Mouse (Mus musculus) E14TG2a.4 (cell line): ENCODE data around the gene Hist2h2be.
"Not testable (repeated sequence)": the region's sequence is repeated elsewhere in the genome, so short reads cannot be mapped to it uniquely, and the experiment has no call there.

Experiments
- H3K27me3 ChIP-seq: 2 replicates; pipeline ENCODE4 v1.6.1; 2014; ENCODE audit warnings: low read length, control low read depth; ENCODE audit not compliant: insufficient read depth
- H3K36me3 ChIP-seq: 2 replicates; pipeline ENCODE4 v1.6.1; 2014; ENCODE audit warnings: low read length, control low read depth; ENCODE audit not compliant: insufficient read depth
- H3K4me1 ChIP-seq: replicated peaks from 2 replicates; pipeline ENCODE4 v1.6.1; 2014; ENCODE audit warnings: low read depth, low read length, control low read depth
- H3K4me3 ChIP-seq: replicated peaks from 2 replicates; pipeline ENCODE4 v1.5.1; 2014; ENCODE audit warnings: mild to moderate bottlenecking, low read length
- H3K9me3 ChIP-seq: 2 replicates; pipeline ENCODE4 v1.6.1; 2014; ENCODE audit warnings: low read length, control low read depth
- CTCF ChIP-seq: conservative IDR thresholded peaks from 2 replicates; pipeline ENCODE4 v1.5.1; 2014; ENCODE audit warnings: low read length
- NANOG ChIP-seq: IDR thresholded peaks from 2 replicates; pipeline ENCODE4 v1.6.1; 2014; ENCODE audit warnings: borderline replicate concordance, low read length, mixed read lengths
- POU5F1 ChIP-seq: IDR thresholded peaks from 2 replicates; pipeline ENCODE4 v1.6.1; 2014; ENCODE audit warnings: low read length, borderline replicate concordance

Hist2h2be gene

DNA sequence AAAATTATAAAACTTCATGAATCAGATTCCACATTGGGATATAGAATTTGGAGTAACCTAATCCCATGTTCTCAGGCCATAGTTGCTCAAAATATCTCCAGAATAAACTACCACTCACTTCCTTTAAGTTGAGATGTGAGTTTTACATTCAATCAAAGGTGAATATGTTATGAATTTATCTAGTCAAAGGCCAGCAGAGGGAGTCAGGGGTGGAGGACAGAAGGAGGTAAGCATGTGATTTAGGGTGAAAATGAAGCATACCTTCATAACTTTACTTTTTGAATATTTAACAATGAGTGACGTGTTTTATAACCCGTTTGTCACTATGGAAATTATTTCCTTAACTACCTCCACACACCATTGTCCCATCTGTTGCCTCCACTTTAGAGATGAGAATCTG, 14.0 kb downstream of the Hist2h2be start:
- no peaks in the 10 kb centered on the region for H3K27me3 ChIP-seq
- H3K4me1 ChIP-seq: peaks cover 20% of the 10 kb centered on the region
- no peak overlapping the region for H3K4me3 ChIP-seq
- H3K9me3 ChIP-seq: no peaks in the 10 kb centered on the region
- no peak for TF ChIP-seq POU5F1
- TF ChIP-seq NANOG: no peak
- TF ChIP-seq CTCF: no peak
- peaks cover 26% of the 10 kb centered on the region; the same call in 1 of the 2 replicates for H3K36me3 ChIP-seq

DNA sequence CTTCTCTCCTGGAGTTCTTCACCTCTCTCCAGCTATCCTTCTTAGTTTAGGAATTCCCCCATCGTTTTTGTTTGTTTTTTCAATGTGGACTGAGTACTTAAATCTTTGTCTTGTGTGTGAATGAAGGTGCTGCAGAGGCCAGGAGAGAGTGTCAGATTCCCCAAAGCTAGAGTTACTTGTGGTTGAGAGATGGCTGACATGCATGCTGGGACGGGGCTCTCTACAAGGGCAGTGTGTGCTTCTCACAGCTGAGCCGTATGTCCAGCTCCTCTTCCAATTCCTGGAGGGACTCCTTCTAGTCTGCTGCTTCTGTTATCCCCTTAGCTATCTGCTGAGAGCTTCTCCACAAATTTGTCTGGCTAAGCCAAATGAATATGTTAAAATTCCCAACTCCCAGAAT, 14.9 kb downstream of the Hist2h2be start:
- TF ChIP-seq CTCF (no peak), POU5F1 (no peak), NANOG (no peak)
- Histone ChIP-seq H3K4me3 (no peak overlapping the region), H3K9me3 (no peaks in the 10 kb centered on the region), H3K36me3 (peaks cover 26% of the 10 kb centered on the region; the same call in 1 of the 2 replicates), H3K4me1 (peaks cover 21% of the 10 kb centered on the region), H3K27me3 (no peaks in the 10 kb centered on the region)

DNA sequence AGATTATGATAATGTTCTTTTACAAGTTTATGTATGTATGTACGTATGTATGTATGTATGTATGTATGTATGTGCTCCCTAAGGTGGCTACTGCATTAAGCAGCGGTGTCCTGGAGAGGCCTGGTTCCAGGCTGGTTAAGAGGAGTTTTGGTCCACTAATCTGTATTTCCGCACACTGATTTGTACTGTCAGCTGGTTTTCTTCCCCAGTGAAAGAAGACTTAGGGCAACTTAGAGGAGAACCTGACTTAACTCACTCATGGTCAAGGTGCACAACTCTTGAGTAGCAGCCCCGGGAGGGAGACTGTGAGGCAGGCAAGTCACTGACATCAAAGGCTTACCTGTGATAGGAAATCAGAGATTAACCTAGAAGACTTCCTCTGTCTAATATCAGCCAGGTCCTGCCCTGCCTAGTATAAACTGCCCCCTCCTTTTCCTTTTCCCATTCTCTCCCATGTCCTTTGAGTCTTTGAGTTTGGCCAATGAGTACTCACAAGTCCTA, 16.0 kb downstream of the Hist2h2be start:
- peak overlapping the region; percentile 81 for H3K4me3 ChIP-seq
- H3K36me3 ChIP-seq: peaks cover 26% of the 10 kb centered on the region; the same call in 1 of the 2 replicates
- no peaks in the 10 kb centered on the region for H3K27me3 ChIP-seq
- no peak for TF ChIP-seq POU5F1
- no peak for TF ChIP-seq CTCF
- no peak for TF ChIP-seq NANOG
- no peaks in the 10 kb centered on the region for H3K9me3 ChIP-seq
- H3K4me1 ChIP-seq: peaks cover 32% of the 10 kb centered on the region

DNA sequence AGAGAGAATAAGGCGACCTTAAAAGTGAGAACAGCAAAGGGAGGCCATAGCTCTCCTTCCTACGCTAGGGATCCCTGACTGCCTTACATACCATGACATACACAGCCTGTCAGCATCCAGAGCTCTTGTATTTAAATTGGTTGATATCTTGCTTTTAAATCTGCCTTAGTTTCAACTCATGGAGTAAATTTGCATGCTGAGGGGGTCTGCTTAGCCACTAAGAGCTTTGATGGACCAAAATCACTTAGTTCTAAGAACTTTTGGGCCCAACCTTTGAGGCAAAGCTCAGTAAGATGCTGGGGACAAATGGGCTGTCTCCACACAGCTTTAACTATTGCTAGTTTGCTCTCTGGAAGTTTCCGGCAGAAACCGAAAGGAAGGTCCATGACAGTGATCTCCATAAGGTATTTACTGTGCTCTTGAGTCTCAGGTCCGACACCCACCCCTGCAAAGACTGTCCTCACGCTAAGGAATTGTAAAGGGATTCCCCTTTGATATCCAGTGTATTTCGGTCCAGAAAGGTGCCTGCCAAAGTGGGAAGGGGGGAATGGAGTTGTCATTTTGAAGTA, 16.5 kb downstream of the Hist2h2be start:
- Histone ChIP-seq H3K9me3 (no peaks in the 10 kb centered on the region), H3K27me3 (no peaks in the 10 kb centered on the region), H3K4me3 (peak overlapping the region; percentile 81), H3K36me3 (peaks cover 26% of the 10 kb centered on the region; the same call in 1 of the 2 replicates), H3K4me1 (peaks cover 37% of the 10 kb centered on the region)
- TF ChIP-seq POU5F1: no peak
- no peak for TF ChIP-seq NANOG
- TF ChIP-seq CTCF: no peak

DNA sequence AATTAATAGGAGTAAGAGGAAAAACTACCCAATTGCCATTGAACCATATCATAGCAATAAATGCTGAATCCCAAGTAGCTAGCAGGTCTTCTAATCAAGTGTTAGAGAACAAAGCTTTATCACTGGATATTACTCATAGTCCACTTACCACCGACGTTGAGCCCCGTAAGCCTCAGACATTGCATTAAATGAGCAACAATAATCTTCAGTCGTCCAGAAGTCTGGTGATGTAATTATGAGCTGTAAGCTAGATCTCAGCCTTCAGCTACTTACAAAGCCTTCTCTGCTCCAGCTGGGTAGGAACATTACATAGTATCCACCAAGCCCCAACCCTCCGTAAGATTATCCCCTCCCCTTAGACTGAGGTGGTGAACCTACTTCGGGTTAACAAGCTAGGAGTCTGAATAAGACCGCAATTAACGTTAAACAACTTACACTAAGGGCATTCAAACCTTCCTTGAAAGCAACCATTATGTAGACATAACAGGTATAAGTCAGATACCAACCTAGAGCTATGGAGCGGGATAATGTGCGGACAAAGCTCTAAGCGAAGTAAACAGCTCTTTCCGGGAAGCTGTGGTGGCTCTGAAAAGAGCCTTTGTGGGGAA, 17.1 kb downstream of the Hist2h2be start:
- peaks cover 26% of the 10 kb centered on the region; the same call in 1 of the 2 replicates for H3K36me3 ChIP-seq
- H3K4me1 ChIP-seq: peaks cover 43% of the 10 kb centered on the region
- peak overlapping the region; percentile 81 for H3K4me3 ChIP-seq
- TF ChIP-seq CTCF: no peak
- TF ChIP-seq POU5F1: no peak
- no peak for TF ChIP-seq NANOG
- no peaks in the 10 kb centered on the region for H3K27me3 ChIP-seq
- no peaks in the 10 kb centered on the region for H3K9me3 ChIP-seq

DNA sequence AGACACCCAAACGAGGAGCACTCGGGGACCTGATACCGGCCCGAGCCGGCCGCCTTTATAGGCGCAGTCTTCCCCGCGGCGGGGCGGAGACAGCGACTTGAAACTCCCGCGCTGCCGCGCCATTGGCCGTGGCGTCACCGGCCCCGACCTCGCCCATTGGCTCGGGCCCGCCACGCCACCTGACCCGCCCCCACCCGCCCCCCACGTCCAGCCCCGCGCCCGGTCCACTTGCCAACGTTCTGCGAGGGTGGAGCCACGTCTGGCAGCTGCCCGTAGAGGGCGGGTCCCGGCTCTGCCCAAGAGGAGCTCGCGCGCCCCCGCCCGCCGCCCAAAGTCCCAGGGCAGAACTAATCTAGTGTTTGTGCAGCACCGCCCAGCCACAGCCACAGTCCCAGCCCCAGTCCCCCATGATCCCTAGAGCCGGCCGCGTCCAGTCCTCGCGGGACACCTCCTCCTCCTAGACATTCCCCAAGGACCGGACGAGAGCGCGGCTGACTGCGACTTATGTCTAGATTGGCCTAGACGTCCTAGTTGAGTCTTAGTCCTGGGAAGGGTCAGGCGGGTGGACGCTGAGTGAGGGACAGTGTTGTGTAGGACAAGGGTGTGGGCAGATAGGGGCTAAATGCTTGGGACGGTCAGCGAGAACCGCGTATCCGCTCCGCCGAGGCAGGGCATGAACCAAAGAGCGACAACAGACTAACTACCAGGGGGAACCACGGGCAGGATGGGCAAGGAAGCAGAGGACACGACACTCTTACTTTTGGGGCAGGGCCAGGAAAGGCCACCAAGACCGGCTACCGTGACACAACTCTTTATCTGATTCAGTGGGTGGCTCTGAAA, 18.3 kb downstream of the Hist2h2be start, which contains the start of gene Hist2h3c2:
TSS of gene Hist2h3c2 (minus strand) at position 174 of the 840 bp plus-strand sequence.
- H3K4me3 ChIP-seq: peak within 1 kb of the TSS; percentile 81
- not testable (repeated sequence) for H3K9me3 ChIP-seq
- peaks cover 26% of the 10 kb centered on the region; the same call in 1 of the 2 replicates for H3K36me3 ChIP-seq

DNA sequence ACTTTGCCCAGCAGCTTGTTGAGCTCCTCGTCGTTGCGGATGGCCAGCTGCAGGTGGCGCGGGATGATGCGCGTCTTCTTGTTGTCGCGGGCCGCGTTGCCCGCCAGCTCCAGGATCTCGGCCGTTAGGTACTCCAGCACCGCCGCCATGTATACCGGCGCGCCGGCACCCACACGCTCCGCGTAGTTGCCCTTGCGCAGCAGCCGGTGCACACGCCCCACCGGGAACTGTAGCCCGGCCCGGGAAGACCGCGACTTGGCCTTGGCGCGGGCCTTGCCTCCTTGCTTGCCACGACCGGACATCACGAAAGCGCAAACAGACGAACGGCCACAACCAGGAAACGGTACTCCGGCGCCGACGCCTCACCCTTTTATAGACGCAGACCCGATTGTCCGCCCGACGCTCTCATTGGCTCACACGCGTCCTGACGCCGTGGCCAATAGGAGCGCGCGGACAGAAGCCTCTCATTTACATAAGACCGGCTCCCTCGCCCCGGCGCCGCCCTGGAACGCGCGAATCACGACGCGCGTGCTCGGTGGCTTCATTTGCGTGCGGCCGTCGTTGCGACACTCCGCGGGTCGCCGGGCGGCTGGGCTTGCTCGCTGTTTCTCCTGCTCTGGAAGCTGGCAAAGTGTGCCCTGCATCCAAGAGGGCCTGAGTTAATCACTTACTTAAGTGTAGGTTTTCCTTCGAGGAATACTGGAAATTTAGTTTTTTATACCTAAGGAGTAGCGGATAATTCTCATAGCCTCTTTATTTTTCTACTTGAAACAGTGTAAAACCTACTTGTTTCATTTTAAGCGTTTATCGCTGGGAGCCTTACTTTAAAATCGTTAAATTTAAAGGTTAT, 19.3 kb downstream of the Hist2h2be start, which contains the start of gene Hist2h2aa2:
TSS of gene Hist2h2aa2 (minus strand) at position 328 of the 850 bp plus-strand sequence.
- not testable (repeated sequence) for H3K27me3 ChIP-seq, H3K9me3 ChIP-seq
- H3K4me3 ChIP-seq: peak within 1 kb of the TSS; percentile 72
- H3K4me1 ChIP-seq: peaks cover 60% of the 10 kb centered on the region
- peaks cover 25% of the 10 kb centered on the region; the same call in 1 of the 2 replicates for H3K36me3 ChIP-seq

More for the DNA sequence above, 18.3 kb downstream of the Hist2h2be start, which contains the start of gene Hist2h3c2:
- peaks cover 55% of the 10 kb centered on the region for H3K4me1 ChIP-seq
- H3K27me3 ChIP-seq: not testable (repeated sequence)

DNA sequence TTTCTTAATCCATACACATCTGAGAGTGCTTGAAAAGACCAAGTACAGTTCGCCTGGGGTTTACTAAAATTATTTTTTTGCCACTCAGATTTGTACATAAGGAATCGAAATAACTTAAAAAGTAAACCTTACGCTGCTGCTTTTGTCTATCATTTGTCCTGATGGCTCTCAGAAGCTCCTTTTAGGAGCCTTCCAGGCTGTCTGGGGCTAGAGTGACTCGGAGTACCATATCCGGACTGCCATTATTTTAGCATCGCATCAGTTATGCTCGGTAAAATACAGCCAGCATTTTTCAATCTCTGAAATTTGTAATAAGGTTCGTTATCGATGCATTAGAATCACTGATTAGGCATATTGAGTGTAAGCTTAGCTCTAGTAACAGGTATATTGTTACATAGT, 19.9 kb downstream of the Hist2h2be start:
- Histone ChIP-seq H3K4me3 (peak overlapping the region; percentile 54), H3K4me1 (peaks cover 60% of the 10 kb centered on the region), H3K9me3 (no peaks in the 10 kb centered on the region), H3K36me3 (peaks cover 19% of the 10 kb centered on the region; the same call in 1 of the 2 replicates), H3K27me3 (no peaks in the 10 kb centered on the region)
- TF ChIP-seq CTCF (no peak), NANOG (no peak), POU5F1 (no peak)
